Mouse (Mus musculus): ENCODE results near the gene Tns3.

The Tns3 gene

GRCm38 (mm10) chr11:8681356-8681755 is 17.0 kb upstream of the Tns3 start:
- no peak for DNase-seq (ENCODE audit: low read depth in 2 of 2, low spot score in 2 of 2)

DNA sequence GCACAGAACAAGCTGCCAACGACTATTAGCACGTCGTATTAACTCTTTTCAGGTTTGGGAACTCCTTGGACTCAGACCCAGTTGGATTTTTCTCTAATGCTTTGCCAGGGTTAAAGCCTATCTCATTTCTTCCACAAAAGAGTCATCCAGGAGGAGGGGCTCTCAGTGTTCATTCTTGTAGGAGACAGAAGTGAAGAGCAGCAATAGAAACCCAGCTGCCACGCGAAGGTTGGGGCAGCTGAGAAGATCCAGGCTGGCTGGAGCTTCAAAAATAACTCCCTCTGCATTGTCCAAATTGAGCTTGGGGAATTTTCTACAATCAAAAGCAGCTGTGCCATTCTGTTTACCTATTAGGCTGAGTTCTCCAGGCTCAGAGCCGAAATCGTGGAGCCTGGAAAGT is 16.3 kb upstream of the Tns3 start:
- no peak for DNase-seq (ENCODE audit: low read depth in 2 of 2, low spot score in 2 of 2)

- no peak for DNase-seq (ENCODE audit: low read depth in 2 of 2, low spot score in 2 of 2)
These were observed 14.9 kb upstream of the Tns3 start for GRCm38 (mm10) chr11:8679221-8679620.

DNA sequence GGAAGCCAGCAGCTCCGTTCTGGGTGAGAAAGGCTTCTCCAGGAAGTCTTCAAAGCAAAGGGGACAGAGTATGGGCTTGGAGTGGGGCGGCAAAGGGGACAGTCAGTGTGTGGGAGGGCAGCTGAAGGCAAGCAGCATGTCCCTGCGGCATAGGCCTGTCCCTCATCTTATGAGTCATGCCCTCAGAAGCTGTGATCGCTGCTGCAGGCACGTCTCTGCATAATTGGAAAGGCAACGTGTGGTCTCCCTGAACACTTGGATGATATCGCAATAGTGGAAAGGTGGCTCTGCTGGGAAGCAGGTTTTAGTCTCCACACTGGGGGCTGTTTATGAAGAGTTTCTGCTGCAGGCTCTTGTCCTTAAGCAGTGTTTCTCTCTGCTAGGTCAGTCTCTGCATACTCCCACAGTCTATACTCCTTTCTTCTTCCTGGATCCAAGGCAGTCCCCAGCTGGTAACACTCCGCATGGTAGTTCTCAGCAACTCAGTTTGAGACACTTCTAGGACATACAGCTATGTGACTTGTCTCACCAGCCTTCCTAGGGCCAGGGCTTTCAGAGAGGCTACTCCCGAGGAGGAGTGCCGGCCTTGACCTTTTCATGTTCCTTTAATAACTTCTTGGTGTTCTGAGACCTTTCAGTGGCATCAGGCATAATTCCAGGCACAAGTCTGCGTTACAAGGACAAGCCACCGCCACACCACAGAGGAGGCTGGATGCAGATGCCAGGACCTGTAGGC is 14.1 kb upstream of the Tns3 start:
- no peak for DNase-seq (ENCODE audit: low read depth in 2 of 2, low spot score in 2 of 2)

DNA sequence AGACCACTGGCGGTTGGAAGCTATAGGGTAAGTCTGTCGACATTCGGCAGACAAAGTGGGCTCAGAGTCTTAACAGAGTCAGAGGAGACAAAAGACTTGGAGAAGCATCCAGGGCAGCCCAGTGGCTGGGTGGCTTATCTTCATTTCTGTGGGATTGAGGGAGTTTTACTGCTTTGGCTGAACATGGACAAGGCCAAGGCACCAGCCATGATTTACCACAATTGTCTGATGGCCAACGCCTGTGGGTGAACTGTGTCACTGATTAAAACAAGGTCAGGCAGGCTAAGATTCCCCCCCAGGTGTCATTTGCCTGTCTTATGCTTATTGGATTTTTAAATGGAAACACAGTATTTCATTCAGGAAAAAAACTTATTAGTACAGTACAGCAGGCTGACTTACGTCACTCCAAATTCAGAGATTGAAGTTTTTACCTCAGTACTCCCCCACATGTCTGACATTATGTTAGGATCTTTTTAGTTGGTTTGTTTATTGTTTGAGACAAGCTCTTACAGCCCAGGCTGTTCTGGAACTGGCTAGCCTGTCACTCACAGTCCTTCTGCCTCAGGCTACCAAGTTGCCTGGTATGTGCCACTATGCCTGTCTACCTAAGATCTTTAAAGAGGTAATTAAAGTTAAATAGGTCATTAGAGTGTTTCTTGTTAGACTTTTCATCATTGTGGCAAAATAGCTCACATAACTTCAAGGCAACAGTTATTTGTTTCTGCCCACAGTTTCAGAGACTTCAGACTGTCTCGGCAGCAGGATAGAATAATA is 11.6 kb upstream of the Tns3 start:
- no peak for DNase-seq (ENCODE audit: low read depth in 2 of 2, low spot score in 2 of 2)

GRCm38 (mm10) chr11:8674549-8675149 is 10.3 kb upstream of the Tns3 start:
- DNase-seq (ENCODE audit: low read depth in 2 of 2, low spot score in 2 of 2): no peak

- no peak for DNase-seq (ENCODE audit: low read depth in 2 of 2, low spot score in 2 of 2)
These were observed 7.4 kb upstream of the Tns3 start for GRCm38 (mm10) chr11:8671698-8672097.

DNA sequence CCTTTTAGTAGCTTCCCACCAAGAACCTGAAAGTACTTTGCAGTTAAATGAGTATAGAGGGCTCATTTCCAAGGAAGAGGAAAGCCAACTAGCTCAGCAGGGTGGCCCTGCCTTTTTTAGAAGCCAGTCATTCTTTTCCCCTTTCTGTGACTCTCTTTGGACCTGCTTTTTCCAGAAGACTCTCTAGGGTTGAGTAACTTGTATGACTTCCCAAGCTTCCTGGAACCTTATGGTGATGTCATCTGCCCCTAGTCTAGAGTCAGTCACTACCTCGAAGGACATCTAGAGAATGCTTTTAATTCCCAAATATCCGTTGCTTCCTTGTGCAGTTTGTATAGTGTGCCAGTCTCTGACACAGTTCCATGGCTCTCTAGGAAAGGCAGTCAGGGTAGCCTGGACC is 4.8 kb upstream of the Tns3 start:
- DNase-seq (ENCODE audit: low read depth in 2 of 2, low spot score in 2 of 2): no peak

DNA sequence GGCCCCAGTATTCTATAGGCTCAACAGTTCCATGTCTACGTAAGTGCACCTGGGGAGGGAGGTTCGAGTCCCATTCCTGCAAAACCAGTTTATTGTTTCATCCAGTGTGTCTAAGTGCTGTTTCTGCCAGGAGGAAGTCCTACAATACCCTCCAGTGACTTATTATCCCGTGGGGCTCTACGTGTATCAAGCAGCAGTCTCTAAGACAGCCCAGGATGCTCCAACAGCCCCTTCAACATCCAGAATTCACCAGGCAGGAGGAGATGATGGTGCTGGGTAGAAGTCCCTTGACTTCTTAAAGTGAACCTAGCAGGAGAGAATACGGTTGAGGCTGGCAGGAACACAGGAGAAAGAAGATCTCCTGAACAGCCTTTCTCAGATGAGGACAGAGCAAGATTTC is 462 bp upstream of the Tns3 start:
- DNase-seq (ENCODE audit: low read depth in 2 of 2, low spot score in 2 of 2): no peak

- DNase-seq (ENCODE audit: low read depth in 2 of 2, low spot score in 2 of 2): no peak
These were observed 617 bp downstream of the Tns3 start for GRCm38 (mm10) chr11:8663444-8664392.

GRCm38 (mm10) chr11:8662706-8663429 is 1.5 kb downstream of the Tns3 start:
- DNase-seq (ENCODE audit: low read depth in 2 of 2, low spot score in 2 of 2): no peak

DNA sequence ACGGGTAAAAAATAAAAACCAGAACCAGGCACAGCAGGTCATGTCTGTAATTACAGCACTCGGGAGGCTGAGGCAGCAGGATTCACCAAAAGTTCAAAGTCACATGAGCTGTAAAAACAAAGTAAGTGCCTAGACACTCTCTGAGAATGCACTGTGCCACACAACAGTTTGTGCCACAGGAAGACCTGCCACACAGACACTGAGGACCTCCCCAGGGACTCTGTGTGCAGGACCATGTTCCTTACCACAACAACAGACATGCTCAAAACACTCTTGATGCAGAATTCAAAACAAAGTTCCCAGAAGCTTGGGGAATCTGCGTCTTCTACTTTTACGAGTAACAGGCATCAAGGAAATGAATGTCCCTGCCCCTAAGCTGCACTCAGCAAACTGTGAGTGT is 3.4 kb downstream of the Tns3 start:
- DNase-seq (ENCODE audit: low read depth in 2 of 2, low spot score in 2 of 2): no peak

DNA sequence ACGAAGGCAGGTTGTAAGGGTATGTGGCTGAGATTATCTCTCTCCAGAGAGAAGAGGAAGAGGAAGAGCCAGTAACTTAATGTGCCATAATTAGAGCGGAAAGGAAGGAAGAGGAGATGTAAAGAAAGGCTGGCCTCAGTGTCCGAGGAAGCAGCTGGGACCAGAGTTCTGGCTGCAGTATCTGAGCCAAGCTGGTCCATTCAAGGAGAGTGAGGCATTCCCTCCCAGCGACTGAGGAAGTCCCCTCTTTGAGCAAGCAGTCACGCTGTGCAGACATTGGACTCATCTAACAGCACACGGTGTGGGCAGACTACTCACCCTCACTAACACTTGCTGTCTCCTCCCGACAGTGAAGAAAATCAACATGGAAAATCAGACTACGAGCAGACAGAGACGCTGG is 4.5 kb downstream of the Tns3 start:
- no peak for DNase-seq (ENCODE audit: low read depth in 2 of 2, low spot score in 2 of 2)

DNA sequence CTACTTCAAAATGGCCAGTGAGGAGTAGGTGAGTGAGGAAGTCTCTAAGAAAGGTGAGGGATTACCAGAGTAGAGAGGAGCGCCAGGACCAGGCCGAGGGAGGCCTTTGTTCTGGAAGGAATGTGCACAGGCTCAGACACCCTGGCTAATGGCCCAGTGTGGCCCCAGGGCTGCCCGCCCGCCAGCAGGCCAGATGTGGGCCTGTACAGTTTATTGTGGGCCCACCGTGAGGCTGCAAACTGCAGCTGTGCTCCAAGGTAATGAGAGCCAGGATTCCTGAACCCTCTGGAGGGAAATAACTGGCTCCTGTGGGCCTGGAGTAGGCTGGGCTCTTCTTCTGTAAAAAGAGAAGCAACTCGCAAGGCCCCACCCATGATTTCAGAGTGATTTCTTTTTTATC is 5.3 kb downstream of the Tns3 start:
- no peak for DNase-seq (ENCODE audit: low read depth in 2 of 2, low spot score in 2 of 2)

DNA sequence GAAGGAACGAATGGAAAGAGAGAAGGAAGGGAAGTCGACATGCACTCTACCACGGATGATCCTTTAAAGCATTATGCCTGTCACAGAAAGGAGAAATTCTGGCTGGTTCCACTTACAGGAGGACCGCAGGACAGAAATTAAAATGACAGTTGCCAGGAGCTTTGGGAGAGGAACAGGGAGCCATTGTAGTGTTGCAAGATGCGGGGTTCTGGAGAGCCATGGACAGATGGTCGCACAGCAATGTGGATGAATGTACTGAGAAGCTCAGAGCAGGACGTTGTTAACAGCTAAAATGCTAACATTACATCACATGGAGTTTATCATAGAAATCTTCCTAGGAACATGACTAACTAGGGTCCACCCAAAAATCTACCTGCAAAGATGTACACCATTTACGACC is 6.8 kb downstream of the Tns3 start:
- no peak for DNase-seq (ENCODE audit: low read depth in 2 of 2, low spot score in 2 of 2)

- no peak for DNase-seq (ENCODE audit: low read depth in 2 of 2, low spot score in 2 of 2)
These were observed 7.6 kb downstream of the Tns3 start for GRCm38 (mm10) chr11:8656448-8657393.

GRCm38 (mm10) chr11:8653800-8654295 is 10.5 kb downstream of the Tns3 start:
- no peak for DNase-seq (ENCODE audit: low read depth in 2 of 2, low spot score in 2 of 2)

DNA sequence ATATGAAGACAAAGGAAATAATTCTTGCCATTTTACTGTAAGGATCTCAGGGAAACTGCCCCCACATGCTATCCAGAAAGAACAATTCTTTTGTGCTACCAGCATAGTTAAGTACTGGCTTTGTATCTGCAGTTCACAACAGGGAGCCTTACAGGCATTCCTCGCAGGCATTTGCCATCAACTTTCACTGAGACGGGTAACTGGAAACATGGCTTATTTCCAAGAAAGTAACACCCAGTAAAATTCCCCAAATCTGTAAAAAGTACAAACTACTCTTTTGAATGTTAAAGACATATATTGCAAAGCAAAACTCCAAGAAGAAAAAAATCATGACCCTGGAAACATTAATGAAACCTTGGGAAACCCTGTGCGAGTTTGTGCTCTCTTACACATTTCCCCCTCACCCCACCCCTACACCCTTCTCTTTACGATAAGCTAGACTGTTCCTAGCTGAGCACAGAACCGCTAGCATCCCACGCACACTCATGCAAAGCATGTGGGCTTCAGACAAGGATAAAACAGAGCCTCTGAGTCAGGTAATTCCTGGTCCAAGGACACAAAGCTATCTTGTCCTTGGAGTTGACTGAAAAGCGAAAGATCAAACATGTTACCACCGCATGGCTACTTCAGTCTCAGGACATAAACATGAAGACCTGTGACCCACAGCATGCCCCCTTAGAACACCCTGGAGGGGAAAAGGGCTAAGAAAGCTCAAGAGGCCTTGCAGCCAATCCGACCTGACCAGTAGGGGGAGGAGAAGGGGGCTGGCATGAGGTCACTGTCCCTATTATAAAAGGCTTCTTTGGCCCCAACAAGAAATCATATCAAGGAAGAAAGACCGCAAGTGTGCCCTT is 11.3 kb downstream of the Tns3 start:
- no peak for DNase-seq (ENCODE audit: low read depth in 2 of 2, low spot score in 2 of 2)

All from CD8-positive naive resting alpha-beta T cell, adult 2 months (primary cell).